Mouse (Mus musculus) c-Kit-positive CD71-negative TER-119-negative erythroid progenitor cells, embryonic 14.5 days (primary cell): ENCODE data around the gene Caml.
A peak's percentile ranks its signal among the peaks of the same experiment; 100 is the strongest.
"Not testable (repeated sequence)": the region's sequence is repeated elsewhere in the genome, so short reads cannot be mapped to it uniquely, and the experiment has no call there.

Experiments
- DNase-seq: peaks from one replicate; pipeline ENCODE4 v3.0.0-alpha.2; 2013; ENCODE audit warnings: low read depth

The Caml gene

DNA sequence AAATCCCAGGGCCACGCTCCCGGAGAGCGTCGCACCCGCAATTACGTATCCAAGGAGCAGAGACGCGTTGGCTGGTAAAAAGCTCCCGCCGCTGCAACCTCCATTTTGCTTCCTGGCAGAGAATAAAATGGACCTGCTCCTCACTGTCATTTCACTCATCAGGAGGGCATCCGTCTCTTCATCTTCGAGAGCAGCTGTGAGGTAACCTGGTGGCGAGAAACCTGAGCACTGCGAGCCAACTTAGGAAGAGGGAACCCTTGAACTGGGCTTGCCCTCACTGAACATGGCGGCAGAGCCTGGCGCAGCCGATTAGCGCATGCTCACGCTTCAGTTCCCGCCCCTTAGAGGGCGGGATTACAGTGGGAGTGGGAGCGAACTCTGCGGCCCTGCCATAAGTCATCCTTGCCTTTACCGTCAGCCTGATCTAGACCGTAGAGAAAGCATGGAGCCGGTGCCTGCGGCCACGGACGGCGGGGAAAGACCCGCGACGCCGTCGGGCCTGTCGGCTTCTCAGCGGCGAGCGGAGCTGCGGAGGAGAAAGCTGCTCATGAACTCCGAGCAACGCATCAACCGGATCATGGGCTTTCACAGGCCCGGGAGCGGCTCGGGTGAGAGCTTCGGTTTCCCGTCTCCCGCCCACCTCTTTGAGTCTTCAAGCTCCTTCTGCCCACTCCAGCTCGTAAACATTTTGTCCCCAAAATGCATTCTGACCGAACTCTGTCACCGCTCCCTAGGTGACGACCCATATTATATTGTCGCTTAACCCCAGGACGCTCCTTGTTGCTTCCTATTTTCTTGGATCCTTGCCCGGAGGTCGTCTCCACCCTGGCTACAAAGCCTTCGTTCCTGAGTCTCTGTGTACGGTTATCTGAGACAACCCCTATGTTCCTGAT lies at the start of gene Caml:
Gene Caml (plus strand): TSS at position 357 of the 893 bp plus-strand sequence.
- peak; percentile 93 for DNase-seq

DNA sequence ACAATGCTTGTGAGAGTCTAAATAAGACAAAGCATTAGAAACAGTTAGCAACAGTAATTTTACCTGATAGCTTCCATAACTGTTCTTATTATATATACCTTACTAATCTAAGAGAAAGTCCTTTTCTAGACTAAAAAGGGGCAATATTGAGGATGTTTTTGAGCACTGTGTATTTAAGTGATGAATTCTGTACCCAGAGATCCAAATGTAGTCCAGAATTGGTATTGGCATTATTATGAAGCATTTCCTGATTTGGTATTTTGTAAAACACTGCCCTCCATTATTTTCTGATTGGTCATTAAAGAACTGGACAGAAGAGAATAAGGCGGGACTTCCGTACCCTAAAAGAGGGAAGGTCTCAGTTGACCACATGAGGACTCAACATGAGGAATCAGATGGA lies 49.4 kb upstream of the Caml start, which contains the start of gene Tmed9:
Gene Tmed9 (plus strand): TSS at position 301 of the 400 bp plus-strand sequence.
- DNase-seq, result no peak

DNA sequence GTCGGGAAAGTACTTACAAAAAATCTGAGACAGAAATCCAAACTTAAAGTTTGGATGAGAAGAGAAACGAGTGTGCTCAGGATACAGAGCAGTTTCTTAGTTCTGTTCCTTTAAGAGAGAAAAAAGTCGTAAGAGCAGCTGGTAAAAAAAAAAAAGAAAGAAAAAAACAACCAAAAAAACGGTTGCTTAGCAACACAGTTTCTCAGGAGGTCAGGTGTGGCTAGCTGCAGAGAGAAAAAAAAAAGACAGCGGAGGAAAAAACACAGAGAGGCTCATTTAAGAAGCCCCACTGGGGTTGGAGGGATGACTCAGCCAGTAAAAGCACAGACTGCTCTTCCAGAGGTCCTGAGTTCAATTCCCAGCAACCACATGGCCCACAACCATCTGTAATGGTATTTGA lies 48.5 kb upstream of the Caml start:
- DNase-seq, result no peak

DNA sequence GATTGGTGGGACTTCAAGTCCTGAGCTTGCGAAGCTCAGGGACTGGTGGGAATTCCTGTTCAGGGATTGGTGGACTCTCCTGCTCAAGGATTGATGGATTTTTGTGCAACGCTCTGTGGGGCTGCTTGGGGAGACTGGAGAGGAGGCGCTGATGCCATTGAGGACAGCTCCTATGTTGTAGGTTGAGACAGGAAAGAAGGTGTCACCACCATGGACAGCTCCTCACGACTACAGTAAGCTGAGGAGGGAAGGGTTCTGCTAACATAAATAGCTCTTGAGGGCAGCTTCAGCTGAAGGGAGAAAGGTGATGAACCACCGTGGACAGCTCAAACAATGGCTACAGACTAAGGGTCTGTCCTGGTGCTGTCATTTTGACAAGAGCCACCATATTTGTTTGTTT lies 46.9 kb upstream of the Caml start:
- DNase-seq, result no peak

DNA sequence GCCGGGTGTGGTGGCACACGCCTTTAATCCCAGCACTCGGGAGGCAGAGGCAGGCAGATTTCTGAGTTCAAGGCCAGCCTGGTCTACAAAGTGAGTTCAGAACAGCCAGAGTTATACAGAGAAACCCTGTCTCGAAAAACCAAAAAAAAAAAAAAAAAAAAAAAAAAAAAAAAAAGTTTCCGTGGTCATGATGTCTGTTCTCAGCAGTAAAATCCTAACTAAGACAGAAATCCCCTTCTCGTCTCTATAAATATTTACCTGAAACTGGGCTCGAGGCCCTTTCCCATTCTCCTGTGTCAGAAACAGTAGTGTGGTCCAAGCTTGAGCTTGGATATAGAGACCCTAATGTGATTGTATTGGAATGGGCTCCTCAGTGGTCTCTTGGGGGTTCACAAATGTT lies 45.9 kb upstream of the Caml start:
- DNase-seq, result not testable (repeated sequence)

DNA sequence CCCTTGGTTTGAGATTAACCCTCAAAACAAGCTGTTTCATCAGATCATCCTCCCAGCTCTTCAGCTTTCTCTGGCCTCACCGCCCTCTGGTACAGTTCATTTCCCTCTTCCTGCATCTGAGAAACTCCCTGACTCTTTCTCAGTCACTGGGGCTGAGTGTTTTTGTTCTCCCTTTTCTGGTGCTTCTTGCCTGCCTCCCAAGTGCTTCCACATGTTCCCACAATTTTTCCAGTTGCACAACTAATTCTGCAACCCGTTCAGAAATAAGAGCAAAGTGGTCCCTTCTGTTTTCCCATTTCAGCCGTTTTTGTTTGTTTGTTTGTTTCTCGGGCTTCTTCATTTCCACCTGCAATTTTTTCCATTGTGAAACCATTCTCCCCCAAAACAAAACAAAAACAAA lies 44.7 kb upstream of the Caml start:
- no peak for DNase-seq

DNA sequence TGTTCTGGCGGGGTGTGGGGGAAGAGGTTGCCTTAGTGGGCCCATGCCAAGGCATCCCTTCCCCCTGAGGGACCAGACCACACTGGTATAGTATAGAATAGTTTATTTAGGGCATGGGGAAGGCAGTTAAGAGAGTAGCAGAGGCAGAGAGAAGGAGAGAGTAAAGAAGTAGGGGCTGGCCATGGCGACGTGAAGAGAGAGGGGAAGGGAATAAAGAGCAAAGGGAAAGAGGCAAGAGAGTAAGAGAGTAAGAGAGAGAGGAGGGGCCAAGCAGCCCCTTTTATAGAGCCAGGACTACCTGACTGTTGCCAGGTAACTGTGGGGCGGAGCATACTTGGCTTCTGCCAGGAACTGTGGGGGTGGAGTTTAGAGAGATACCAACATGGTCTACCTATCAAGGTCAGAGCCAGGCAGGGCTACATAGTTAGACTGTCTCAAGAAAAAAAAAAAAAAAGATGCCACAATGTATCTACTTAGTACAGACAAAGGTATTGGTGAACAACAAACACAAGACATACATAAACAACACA lies 30.8 kb upstream of the Caml start:
- DNase-seq, result no peak

DNA sequence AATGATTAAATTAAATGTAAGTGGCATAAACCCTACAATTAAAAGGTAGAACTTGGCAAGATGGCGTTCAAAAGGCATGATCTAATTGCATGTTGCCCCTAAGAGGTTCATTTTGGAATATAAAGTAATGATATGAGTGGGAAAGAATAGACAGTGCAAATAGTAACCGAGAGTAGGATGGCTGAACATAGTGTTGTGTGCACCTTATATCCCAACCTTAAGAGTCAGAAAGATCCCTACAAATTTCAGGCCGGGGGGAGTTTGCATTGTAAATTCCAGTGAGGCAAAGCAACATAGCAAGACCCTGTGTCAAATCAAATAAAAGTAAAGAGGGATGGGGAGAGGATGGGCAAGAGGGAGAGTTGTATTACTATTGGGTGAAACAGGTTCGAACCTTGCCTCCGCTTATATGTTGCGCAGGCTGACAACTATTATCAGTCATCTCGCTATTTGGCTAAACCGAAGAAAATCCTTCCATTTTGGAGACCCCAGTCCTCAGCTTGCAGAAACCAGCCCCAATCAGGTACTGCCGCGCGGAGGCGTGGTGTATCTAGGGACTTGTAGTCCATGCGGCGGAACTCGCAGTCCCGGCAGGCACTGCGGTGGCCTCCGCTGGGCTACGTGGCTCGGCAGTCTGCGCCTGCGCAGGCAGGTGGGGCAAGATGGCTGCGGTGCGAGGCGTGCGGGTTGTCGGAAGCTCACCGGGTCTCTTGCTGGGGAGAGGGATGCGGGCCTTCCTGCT lies 30.1 kb upstream of the Caml start:
- peak; percentile 92 for DNase-seq

DNA sequence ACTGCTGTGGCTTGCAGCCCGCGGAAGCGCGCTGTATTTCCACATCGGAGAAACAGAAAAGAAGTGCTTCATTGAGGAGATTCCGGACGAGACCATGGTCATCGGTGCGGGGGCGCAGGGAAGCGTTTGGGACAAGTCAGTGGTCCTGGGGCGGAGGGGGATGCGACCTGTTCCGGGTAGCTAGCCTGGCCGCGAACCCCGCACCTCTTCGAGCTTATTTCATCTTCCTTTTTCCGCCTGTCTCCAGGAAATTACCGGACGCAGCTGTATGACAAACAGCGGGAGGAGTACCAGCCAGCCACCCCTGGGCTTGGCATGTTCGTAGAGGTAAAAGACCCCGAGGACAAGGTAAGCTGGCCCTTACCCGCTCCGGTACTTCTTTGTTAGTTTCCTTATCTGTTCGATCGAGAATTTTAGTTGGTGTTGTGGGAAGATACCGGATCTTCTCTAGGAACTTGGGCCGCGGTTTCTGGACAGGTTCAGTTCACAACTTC lies 29.5 kb upstream of the Caml start:
- no peak for DNase-seq

DNA sequence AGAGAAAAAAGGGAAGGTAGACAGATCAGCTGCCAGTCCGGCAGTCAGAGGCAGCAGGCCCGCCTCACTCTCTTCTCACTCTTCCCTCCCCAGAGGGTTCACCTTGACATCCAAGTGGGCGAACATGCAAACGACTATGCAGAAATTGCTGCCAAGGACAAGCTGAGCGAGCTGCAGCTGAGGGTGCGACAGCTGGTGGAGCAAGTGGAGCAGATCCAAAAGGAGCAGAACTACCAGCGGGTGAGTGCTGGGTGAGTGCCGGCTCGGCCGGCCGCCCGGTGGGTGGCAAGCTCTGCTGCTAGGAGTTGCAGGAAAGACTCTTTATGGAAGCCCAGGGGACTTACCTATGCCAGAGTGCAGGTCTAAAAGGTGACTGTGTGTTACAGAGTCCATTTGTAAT lies 27.4 kb upstream of the Caml start:
- DNase-seq, result no peak

DNA sequence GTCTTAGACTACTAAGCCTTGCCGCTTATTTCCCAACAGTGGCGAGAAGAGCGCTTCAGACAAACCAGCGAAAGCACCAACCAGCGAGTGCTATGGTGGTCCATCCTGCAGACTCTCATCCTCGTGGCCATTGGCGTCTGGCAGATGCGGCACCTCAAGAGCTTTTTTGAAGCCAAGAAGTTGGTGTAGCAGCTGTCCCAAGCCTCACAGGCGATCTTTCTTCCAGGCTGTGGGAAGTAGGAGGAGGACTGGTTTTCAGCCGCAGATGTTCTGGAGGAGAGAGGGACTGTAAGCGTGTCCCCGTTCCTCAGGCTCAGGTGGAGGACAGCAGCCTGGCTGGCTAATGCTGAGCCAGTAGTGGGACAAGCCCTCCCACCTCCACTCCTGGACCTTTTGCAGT lies 26.0 kb upstream of the Caml start:
- DNase-seq, result no peak

DNA sequence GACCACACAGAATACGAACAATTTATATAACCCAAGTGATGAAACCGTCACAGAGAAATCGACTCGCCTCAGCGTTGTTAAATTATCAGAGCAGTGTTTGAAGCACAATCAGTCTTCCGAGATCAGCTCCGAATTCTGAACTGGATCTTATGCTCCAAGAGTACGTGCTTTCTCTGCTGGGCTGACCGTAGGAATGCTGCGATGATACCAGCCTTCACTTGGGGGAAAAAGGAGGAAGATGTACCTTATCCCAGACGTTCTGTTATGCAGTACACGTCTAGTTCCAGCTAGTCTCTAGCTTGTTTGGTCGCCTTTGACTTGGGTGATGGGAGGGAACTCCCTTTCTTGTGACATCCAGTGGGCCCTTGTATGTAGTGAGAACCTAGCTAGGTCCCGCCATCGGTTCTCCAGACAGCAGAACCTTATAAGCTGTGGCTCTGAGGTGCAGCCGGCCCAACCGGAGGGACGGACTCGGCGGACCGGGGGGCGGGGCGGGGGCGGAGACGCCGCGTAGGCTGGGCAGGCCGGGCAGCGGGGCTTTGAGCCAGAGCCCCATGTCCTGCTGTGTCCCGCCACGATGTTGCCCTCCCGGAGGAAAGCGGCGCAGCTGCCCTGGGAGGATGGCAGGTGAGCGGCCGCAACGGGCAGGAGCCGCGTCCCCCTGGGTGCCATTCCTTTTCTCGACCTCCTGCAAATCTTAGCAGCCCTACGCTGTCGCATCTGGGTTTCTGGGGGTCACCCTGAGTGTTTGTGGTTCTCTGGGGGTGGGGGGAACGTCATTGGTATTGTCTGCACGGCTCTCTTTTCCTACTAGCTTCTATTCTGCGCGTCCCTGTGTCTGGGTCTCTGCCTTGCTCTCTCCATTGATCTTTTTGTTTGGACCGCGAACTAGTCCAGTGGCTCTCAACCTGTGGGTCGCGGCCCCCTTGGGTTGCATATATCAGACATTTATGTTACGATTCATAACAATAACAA lies 23.0 kb upstream of the Caml start, which contains the start of gene B4galt7:
Gene B4galt7 (plus strand): TSS at position 331 of the 975 bp plus-strand sequence.
- DNase-seq, result peak; percentile 65

DNA sequence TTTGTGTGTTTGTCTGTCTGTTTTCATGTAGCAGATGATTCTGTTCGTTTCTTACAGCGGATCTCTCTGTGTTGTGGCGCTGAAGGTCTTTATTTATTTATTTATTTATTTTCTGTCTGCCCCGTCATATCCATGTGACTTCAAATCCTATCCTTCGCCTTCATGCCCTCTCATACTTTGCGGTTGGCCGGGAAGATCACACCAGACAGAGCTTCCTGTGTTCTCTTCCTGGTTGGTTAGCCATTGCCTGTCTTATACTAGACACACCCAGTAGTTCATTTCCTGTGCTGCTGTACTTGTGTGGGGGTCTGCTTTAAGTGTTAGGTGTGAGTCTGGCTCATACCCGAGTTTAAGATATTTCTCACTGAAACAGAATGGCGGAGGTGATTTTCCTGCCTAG lies 22.1 kb upstream of the Caml start:
- DNase-seq, result peak; percentile 56

DNA sequence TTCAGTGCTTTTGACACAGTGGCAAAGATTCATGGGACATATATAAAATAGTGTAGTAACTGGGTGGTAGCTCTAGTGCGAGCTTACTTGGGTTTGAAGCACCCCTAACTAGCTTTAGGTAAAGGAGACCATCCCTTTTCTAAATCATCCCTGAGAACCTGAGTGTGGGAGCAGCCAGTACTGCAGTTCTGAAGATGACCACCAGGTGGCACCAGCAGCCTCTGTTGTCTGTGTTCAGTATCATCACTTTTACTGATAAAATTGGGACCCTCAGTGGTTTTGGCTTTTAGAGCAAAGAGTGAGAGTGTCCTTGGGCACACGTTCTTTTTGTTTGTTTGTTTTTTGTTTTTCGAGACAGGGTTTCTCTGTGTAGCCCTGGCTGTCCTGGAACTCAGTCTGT lies 21.2 kb upstream of the Caml start:
- peak; percentile 80 for DNase-seq

DNA sequence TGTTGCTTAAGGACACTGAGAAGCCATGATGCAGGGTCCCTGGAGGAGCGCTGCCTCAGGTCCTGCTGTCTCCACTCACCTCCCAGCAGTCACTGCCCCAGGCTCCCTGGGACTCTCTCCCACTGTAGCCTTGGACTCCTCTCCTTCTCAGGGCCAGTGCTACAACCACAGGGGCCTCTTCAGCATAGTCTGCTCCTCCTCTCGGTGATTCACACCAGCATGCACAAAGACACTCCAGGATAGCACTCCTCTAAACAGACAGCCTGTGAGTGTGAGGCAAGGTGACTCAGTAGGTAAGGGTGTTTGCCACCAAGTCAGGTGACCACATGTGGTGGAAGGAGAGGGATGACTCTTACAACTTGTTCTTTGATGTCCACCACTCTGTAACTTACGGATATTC lies 18.2 kb upstream of the Caml start:
- no peak for DNase-seq

DNA sequence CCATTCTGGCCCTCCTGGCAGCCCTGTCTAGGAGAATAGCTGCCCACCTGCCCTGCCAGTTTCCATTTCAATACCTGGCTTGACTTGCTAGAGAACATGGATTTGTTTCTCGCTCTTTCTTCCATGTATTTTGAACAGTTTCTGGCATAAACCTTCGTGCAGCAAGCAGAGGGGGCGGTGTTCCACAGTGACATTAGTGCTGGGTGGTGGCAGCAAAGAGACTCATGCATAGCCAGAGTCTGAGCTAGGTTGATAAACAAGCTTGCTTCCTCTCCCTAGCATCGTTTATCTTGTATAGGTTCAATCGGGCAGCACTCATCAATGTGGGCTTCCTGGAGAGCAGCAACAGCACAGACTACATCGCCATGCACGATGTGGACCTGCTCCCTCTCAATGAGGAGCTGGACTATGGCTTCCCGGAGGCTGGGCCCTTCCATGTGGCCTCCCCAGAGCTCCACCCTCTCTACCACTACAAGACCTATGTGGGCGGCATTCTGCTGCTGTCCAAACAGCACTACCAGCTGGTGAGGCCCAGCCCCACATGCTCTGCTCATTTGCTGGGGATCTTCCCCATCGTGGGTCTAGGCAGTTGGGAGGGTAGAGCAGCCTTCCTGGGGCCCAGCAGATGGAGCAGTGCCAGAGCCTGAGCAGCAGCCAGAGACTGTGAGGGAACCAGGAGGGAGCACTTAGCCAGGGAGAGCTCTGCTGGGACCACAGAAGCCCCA lies 15.7 kb upstream of the Caml start:
- no peak for DNase-seq

DNA sequence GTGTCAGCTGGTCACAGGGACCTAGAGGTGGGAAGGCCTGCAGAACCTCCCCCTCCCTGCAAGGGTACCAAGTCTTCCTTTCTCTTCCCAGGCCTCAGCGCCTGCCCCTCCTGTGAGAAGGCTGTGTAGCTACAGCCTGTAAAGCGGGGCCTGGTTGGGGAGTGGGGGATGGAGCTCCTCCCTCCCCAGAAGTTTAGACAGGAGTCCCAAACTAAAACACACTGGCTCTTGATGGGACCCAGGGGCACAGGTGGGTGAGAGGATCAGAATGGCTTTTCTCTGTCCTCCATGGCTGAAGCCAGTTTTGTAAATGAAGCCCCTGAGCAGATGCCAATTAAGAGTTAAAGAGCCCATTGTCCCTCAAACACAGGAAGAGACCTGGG lies 15.2 kb upstream of the Caml start:
- DNase-seq, result no peak

DNA sequence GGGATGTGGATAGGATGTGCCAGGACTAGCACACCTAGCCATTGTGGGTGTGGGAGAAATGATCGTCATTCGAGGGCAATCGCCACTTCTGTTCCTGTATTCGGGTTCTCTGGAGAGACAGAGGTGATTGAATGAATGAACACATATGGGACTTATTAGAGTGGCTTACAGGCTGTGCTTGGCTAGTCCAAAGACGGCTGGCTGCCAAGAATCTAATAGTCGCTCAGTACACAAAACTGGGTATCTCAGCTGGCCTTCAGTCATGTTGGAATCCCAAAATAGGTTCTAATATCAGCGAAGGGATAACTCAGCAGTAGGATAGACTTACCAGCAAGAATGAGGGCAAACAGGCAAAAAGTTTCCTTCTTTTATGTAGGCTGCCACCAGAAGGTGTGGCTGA lies 10.8 kb upstream of the Caml start:
- DNase-seq, result no peak

DNA sequence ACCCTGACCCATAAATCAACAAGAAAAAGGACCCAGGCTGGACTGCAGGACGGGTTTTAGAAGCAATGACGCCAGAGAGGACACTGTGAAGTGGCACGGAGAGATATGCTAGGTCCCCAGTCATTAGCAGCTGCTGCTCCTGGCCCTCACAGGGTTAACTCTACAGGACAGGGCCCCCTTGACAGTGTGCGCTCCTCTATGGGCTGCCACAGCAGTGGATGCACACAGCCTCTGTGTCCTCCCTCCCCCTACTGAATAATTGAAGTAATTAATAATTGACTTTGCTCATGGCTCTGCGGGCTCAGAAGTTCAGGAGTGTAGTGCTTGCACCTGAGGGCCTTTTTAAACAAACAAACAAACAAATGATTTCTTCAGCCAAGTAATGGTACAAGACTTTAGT lies 9.3 kb upstream of the Caml start:
- no peak for DNase-seq

DNA sequence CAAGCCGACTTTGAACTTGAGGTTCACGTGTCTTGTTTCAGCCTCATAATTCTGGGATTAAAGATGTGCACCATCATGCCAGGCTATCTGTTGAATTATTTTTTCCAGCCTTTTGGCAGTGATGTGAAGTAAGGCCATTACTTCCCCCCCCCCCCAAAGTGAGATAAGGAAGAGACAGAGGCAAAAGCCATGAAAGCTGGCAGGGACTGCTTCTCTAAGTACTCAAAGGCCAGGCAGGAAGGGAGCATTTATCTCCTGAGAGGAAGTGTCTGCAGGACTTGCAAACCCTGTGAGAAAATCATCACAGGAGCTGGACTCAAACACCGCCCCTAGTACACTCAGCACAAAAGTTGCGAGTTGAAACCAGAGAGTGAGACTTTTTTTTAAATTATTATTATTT lies 3.5 kb upstream of the Caml start:
- DNase-seq, result no peak

DNA sequence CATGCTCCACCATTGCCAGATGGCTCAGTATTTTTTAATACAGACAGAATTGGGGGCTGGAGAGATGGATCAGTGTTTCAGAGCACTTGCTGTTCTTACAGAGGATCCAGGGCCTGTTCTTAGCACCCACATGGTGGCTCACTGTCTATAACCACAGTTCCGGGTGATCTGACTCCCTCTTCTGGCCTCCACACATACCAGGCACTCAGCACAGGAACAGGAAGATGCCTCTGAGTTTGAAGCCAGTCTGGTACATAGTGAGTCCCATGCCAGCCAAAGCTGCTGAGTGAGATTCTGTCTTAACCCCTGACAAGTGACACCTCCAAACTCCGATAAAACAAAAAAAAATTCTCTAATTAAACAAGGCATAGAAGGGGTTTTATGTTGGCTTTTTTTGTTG lies 2.5 kb upstream of the Caml start:
- no peak for DNase-seq
